Mouse (Mus musculus) MEL (cell line): Measurements from ENCODE around the gene Ranbp17. TPM values are rescaled to one million over a fixed set of nuclear protein-coding genes. Genes with fewer than 3 reads are reported as not detected.

ENCODE experiments used
- DNase-seq: peaks from one replicate; pipeline ENCODE4 v3.0.0; 2011; ENCODE audit warnings: low read depth, low spot score
- H3K27ac ChIP-seq: 2 replicates; pipeline ENCODE4 v1.5.1; 2012; ENCODE audit warnings: low read depth, mild to moderate bottlenecking, control low read depth, low read length, moderate library complexity; ENCODE audit not compliant: control insufficient read depth
- H3K27me3 ChIP-seq, 2 experiments: fragments of 150-350 bp in 1 of 2; sonication (generic) in 1 of 2; 2 replicates each; pipeline ENCODE4 v1.6.1; 2012; ENCODE audit warnings: low read length in 2 of 2, mild to moderate bottlenecking in 2 of 2, improper control_type of control experiment in 1 of 2, moderate library complexity in 1 of 2; ENCODE audit not compliant: insufficient read depth in 2 of 2, control insufficient read depth in 1 of 2
- H3K36me3 ChIP-seq, 2 experiments: 2 replicates each; pipeline ENCODE4 v1.6.1; 2012 to 2014; ENCODE audit warnings: low read length in 2 of 2, improper control_type of control experiment in 1 of 2, inconsistent platforms in 1 of 2, mild to moderate bottlenecking in 1 of 2; ENCODE audit not compliant: insufficient read depth in 2 of 2, control insufficient read depth in 1 of 2
- H3K4me1 ChIP-seq, 2 experiments: fragments of 150-350 bp in 1 of 2; sonication (generic) in 1 of 2; 2 replicates each; pipeline ENCODE4 v1.6.1; 2012; ENCODE audit warnings: low read length in 2 of 2, improper control_type of control experiment in 1 of 2, mild to moderate bottlenecking in 1 of 2; ENCODE audit not compliant: insufficient read depth in 2 of 2, control insufficient read depth in 1 of 2
- H3K4me3 ChIP-seq, 2 experiments: fragments of 150-350 bp in 1 of 2; sonication (generic) in 1 of 2; 2 replicates each; pipeline ENCODE4 v1.5.1; 2012; ENCODE audit warnings: low read depth in 2 of 2, low read length in 2 of 2, mild to moderate bottlenecking in 2 of 2, moderate library complexity in 2 of 2, control low read depth in 1 of 2, improper control_type of control experiment in 1 of 2; ENCODE audit not compliant: control insufficient read depth in 1 of 2, insufficient read depth in 1 of 2
- H3K79me2 ChIP-seq: 2 replicates; pipeline ENCODE4 v1.6.1; 2012; ENCODE audit warnings: mild to moderate bottlenecking, low read length, moderate library complexity; ENCODE audit not compliant: control insufficient read depth, poor library complexity, insufficient read depth
- H3K9ac ChIP-seq: 2 replicates; pipeline ENCODE4 v1.6.1; 2012; ENCODE audit warnings: low read depth, mild to moderate bottlenecking, control low read depth, low read length, moderate library complexity; ENCODE audit not compliant: control insufficient read depth, poor library complexity, severe bottlenecking
- H3K9me3 ChIP-seq: fragments of 150-350 bp; sonication (generic); replicated peaks from 2 replicates; pipeline ENCODE4 v1.6.1; 2012; ENCODE audit warnings: mild to moderate bottlenecking, low read length, improper control_type of control experiment, moderate library complexity; ENCODE audit not compliant: insufficient read depth
- CHD1 ChIP-seq: IDR thresholded peaks from 2 replicates; pipeline ENCODE4 v1.6.1; 2012; ENCODE audit warnings: low read depth, mild to moderate bottlenecking, inconsistent platforms, low read length, improper control_type of control experiment
- CHD2 ChIP-seq: IDR thresholded peaks from 2 replicates; pipeline ENCODE4 v1.6.1; 2011; ENCODE audit warnings: low read length, improper control_type of control experiment
- CTCF ChIP-seq, 3 experiments: IDR thresholded peaks in 2 of 3; conservative IDR thresholded peaks in 1 of 3; 2 replicates each; pipeline ENCODE4 v1.5.1; 2011 to 2012; ENCODE audit warnings: low read length in 3 of 3, low read depth in 2 of 3, mild to moderate bottlenecking in 2 of 3, improper control_type of control experiment in 1 of 3, inconsistent platforms in 1 of 3, mixed read lengths in 1 of 3, moderate library complexity in 1 of 3; ENCODE audit not compliant: control insufficient read depth in 1 of 3, insufficient read depth in 1 of 3, poor library complexity in 1 of 3, severe bottlenecking in 1 of 3
- E2F4 ChIP-seq: IDR thresholded peaks from 2 replicates; pipeline ENCODE4 v1.6.1; 2011; ENCODE audit warnings: low read depth, low read length, improper control_type of control experiment, borderline replicate concordance
- ELF1 ChIP-seq: IDR thresholded peaks from 2 replicates; pipeline ENCODE4 v1.6.1; 2014; ENCODE audit warnings: low read depth, mild to moderate bottlenecking, inconsistent platforms, low read length, improper control_type of control experiment, moderate library complexity
- EP300 ChIP-seq, 2 experiments: IDR thresholded peaks; 2 replicates each; pipeline ENCODE4 v1.6.1; 2011; ENCODE audit warnings: improper control_type of control experiment in 2 of 2, low read length in 2 of 2, low read depth in 1 of 2, mild to moderate bottlenecking in 1 of 2
- ETS1 ChIP-seq: IDR thresholded peaks from 2 replicates; pipeline ENCODE4 v1.6.1; 2012; ENCODE audit warnings: low read depth, mild to moderate bottlenecking, inconsistent platforms, low read length, improper control_type of control experiment, moderate library complexity
- GABPA ChIP-seq: IDR thresholded peaks from 2 replicates; pipeline ENCODE4 v1.6.1; 2012; ENCODE audit warnings: low read depth, mild to moderate bottlenecking, inconsistent platforms, low read length, improper control_type of control experiment, moderate library complexity
- GATA1 ChIP-seq: IDR thresholded peaks from 2 replicates; pipeline ENCODE4 v1.6.1; 2011; ENCODE audit warnings: low read depth, low read length, improper control_type of control experiment
- JUND ChIP-seq: IDR thresholded peaks from 2 replicates; pipeline ENCODE4 v1.6.1; 2011; ENCODE audit warnings: low read depth, mild to moderate bottlenecking, improper control_type of control experiment, low read length
- KAT2A ChIP-seq: conservative IDR thresholded peaks from 2 replicates; pipeline ENCODE4 v1.6.1; 2012; ENCODE audit warnings: low read depth, low read length, improper control_type of control experiment, inconsistent platforms
- MAFK ChIP-seq: IDR thresholded peaks from 2 replicates; pipeline ENCODE4 v1.6.1; 2011; ENCODE audit warnings: low read depth, mild to moderate bottlenecking, low read length, improper control_type of control experiment, borderline replicate concordance
- MEF2A ChIP-seq: IDR thresholded peaks from 2 replicates; pipeline ENCODE4 v1.6.1; 2014; ENCODE audit warnings: low read depth, mild to moderate bottlenecking, inconsistent platforms, low read length, improper control_type of control experiment; ENCODE audit not compliant: poor library complexity, insufficient replicate concordance, severe bottlenecking; ENCODE audit errors: extremely low read depth
- NRF1 ChIP-seq: IDR thresholded peaks from 2 replicates; pipeline ENCODE4 v1.6.1; 2014; ENCODE audit warnings: low read depth, mild to moderate bottlenecking, inconsistent platforms, low read length, improper control_type of control experiment, moderate library complexity; ENCODE audit not compliant: poor library complexity, insufficient read depth, severe bottlenecking
- SIN3A ChIP-seq: IDR thresholded peaks from 2 replicates; pipeline ENCODE4 v1.6.1; 2012; ENCODE audit warnings: low read length, improper control_type of control experiment, inconsistent platforms
- SMC3 ChIP-seq: IDR thresholded peaks from 2 replicates; pipeline ENCODE4 v1.6.1; 2011; ENCODE audit warnings: low read depth, low read length, improper control_type of control experiment
- TBP ChIP-seq: IDR thresholded peaks from 2 replicates; pipeline ENCODE4 v1.8.0; 2011; ENCODE audit warnings: low read depth, low read length, improper control_type of control experiment
- TCF12 ChIP-seq: IDR thresholded peaks from 2 replicates; pipeline ENCODE4 v1.6.1; 2014; ENCODE audit warnings: low read depth, mild to moderate bottlenecking, inconsistent platforms, low read length, improper control_type of control experiment, moderate library complexity
- USF1 ChIP-seq: IDR thresholded peaks from 2 replicates; pipeline ENCODE4 v1.6.1; 2014; ENCODE audit warnings: low read depth, mild to moderate bottlenecking, inconsistent platforms, low read length, improper control_type of control experiment, moderate library complexity
- ZKSCAN1 ChIP-seq: IDR thresholded peaks from 2 replicates; pipeline ENCODE4 v1.6.1; 2012; ENCODE audit warnings: low read depth, mild to moderate bottlenecking, inconsistent platforms, low read length, improper control_type of control experiment, moderate library complexity
- ZMIZ1 ChIP-seq: IDR thresholded peaks from 2 replicates; pipeline ENCODE4 v1.6.1; 2012; ENCODE audit warnings: low read depth, mild to moderate bottlenecking, inconsistent platforms, low read length, improper control_type of control experiment, moderate library complexity
- ZNF384 ChIP-seq: IDR thresholded peaks from 2 replicates; pipeline ENCODE4 v1.6.1; 2012; ENCODE audit warnings: low read depth, mild to moderate bottlenecking, inconsistent platforms, low read length, improper control_type of control experiment
- polyA plus RNA-seq, 2 experiments: library from polyadenylated mRNA; stranded (reverse) in 1 of 2; unstranded in 1 of 2; fragments of >175 nt in 1 of 2; fragments of >200 nt in 1 of 2; gene quantifications; 2 replicates each; pipeline versions ENCODE4 v1.2.1 to v1.2.4; 2012; ENCODE audit warnings: low replicate concordance in 2 of 2, low read depth in 1 of 2; ENCODE audit not compliant: insufficient read length in 2 of 2, insufficient read depth in 1 of 2, missing spikeins in 1 of 2
- total RNA-seq: library from RNA; depleted of rRNA; stranded (reverse); fragments of 300-350 nt; gene quantifications from 2 replicates; pipeline ENCODE4 v1.2.3, GENCODE M21; 2012

The Ranbp17 gene
- total and polyA plus RNA-seq, 3 experiments: not detected

DNA sequence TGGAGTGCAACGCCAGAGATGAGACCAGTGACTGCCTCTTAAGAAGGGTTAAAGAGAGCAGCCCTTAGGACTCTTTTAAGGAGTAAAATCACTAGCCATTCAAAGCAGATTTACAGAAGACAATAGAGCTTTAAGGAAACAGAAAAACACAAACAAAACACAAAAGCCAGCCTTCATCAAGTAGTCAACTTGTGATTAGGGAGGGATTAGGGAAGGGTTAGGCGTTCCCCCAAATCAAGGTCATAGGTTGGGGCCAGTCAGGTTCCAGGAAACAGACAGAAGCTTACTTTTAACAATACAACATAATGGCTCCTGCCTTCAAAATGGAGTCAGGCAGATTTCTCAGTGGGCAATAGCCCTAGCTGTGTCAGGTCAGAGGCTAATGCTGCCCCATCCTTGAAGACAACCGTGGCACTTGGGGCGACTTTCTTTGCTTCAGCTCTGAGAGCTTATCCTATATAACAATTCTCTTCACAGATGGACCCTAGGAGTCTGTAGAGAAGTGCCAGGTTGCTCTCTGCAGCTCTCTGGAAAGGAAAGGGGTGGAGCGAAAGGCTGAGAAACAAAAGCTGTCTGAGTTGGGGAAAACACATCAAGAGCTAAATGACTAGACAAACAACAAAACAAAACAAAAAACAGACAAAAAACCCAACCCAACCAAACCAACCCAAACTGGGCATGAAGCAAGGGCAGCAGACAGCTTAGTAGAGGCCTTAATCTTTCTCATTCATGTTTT is 24.0 kb upstream of the Ranbp17 start:
- Histone ChIP-seq H3K9me3 (no peaks in the 10 kb centered on the region), H3K79me2 (no peaks in the 10 kb centered on the region), H3K36me3 (no peaks in the 10 kb centered on the region), H3K27me3 (no peaks in the 10 kb centered on the region), H3K4me3 (no peak overlapping the region), H3K27ac (no peak overlapping the region), H3K4me1 (no peaks in the 10 kb centered on the region), H3K9ac (no peak overlapping the region)
- TF ChIP-seq CHD2 (no peak), ZMIZ1 (no peak), SMC3 (no peak), MEF2A (no peak), MAFK (no peak), GATA1 (no peak)
- DNase-seq: no peak

- no peaks in the 10 kb centered on the region for H3K79me2 ChIP-seq
- TF ChIP-seq TCF12 (no peak), NRF1 (no peak), CHD1 (no peak), E2F4 (no peak), KAT2A (no peak), GABPA (no peak), EP300 (IDR thresholded peaks at IDR 0.05; ENCODE audit: low read depth in 1 of 2, low read length in 2 of 2) (no peak), CTCF (IDR thresholded peaks at IDR 0.05 in 2 of 3, conservative IDR thresholded peaks at IDR 0.05 in 1 of 3; ENCODE audit: control insufficient read depth in 1 of 3, insufficient read depth in 1 of 3, low read depth in 2 of 3, low read length in 3 of 3, poor library complexity in 1 of 3, severe bottlenecking in 1 of 3) (no peak), SIN3A (no peak), MAFK (no peak)
- TF ChIP-seq, all 39 proteins: peak for 0
- Histone ChIP-seq H3K27me3 (no peaks in the 10 kb centered on the region), H3K4me3 (no peak overlapping the region), H3K9me3 (no peaks in the 10 kb centered on the region), H3K36me3 (no peaks in the 10 kb centered on the region), H3K9ac (no peak overlapping the region), H3K4me1 (no peaks in the 10 kb centered on the region), H3K27ac (no peak overlapping the region)
- no peak for DNase-seq
Observed at GRCm38 (mm10) chr11:33536636-33537035, 23.1 kb upstream of the Ranbp17 start.

- Histone ChIP-seq H3K27me3 (no peaks in the 10 kb centered on the region), H3K4me1 (no peaks in the 10 kb centered on the region), H3K36me3 (no peaks in the 10 kb centered on the region), H3K27ac (no peak overlapping the region), H3K4me3 (no peak overlapping the region), H3K9ac (no peak overlapping the region), H3K9me3 (no peaks in the 10 kb centered on the region), H3K79me2 (no peaks in the 10 kb centered on the region)
- DNase-seq: no peak
- TF ChIP-seq GATA1 (no peak), ELF1 (no peak), CTCF (IDR thresholded peaks at IDR 0.05 in 2 of 3, conservative IDR thresholded peaks at IDR 0.05 in 1 of 3; ENCODE audit: control insufficient read depth in 1 of 3, insufficient read depth in 1 of 3, low read depth in 2 of 3, low read length in 3 of 3, poor library complexity in 1 of 3, severe bottlenecking in 1 of 3) (no peak), TBP (no peak), MEF2A (no peak), CHD2 (no peak), KAT2A (no peak), MAFK (no peak), NRF1 (no peak), USF1 (no peak), GABPA (no peak), TCF12 (no peak), ZNF384 (no peak), JUND (no peak), SMC3 (no peak), ZKSCAN1 (no peak), ETS1 (no peak)
Observed at GRCm38 (mm10) chr11:33534541-33534940, 21.0 kb upstream of the Ranbp17 start.
